Mouse (Mus musculus): ENCODE measurements at regions not wholly inside any gene's neighbourhood (a gene's known extent, or its start where the extent isn't known, plus 50 kb on each side); places are given as distances from the start of the nearest gene placed in this dataset.

DNA sequence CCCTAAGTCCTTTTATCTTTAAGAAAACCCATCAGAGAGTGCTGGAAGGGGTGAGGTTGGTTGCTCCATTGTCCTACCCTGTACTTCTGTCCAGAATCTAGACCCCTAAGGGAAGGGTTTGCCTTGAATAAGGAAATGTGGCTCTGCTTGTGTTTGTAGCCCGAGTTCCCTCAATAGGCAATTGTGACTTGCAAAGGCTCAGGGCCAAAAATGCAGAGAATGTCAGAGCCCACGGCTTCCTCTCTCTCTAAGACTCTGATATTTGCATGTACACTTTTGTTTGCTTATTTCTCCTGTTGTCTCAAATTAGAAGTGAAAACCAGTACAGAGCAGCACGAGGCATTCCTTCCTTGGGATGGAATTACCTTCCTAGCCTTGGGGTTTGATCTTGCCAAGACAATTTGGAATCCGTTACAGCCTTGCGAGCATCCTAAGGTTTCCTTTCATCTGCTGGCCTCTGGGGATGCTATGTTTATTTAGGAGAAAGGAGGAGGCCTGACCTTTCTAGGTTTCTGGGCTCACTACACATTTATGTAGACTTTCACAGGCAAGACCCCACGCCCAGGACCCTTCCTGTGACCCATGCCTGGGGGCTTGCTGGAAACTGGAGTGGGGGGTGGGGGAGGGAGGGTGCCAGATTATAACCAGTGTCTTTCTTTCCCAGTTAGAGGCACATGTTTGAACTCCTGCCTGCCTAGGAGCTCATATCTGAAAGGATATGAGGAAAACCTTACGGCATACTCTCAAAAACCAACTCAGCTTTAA, 181.8 kb downstream of the Trim29 start:
- Histone ChIP-seq H3K27ac (ENCODE audit: insufficient read depth, low read depth, low read length) (no peak overlapping the region), H3K4me3 (ENCODE audit: insufficient read depth, low read depth, low read length) (no peak overlapping the region), H3K4me1 (ENCODE audit: control insufficient read depth, insufficient read depth, low read length) (no peaks in the 10 kb centered on the region)
- 70% methylated on average over 7 of the region's 7 CpGs for WGBS
- TF ChIP-seq CTCF (IDR thresholded peaks at IDR 0.05; ENCODE audit: insufficient read depth, low read depth, low read length), result no peak

DNA sequence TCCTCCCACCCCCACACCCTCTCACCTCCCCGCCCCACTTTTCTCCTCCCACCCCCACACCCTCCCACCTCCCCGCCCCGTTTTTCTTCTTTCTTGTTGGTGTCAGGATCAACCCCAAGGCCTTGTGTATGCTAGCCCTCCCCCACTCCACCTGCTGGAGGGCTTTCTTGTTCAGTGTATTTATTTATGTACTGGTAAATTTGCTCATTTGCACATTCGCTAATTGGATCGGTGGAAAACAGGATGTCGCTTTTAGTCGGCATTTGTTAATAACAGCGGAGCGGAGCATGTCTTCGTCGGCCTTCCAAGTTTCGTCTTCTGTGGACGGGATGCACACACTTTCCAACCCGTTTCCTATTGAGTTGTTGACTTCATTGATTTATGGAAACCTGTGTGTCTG, 187.9 kb downstream of the Trim29 start:
- H3K4me1 ChIP-seq (ENCODE audit: control insufficient read depth, insufficient read depth, low read length), result no peaks in the 10 kb centered on the region
- 54% methylated on average over 14 of the region's 14 CpGs for WGBS
- TF ChIP-seq CTCF (IDR thresholded peaks at IDR 0.05; ENCODE audit: insufficient read depth, low read depth, low read length), result no peak
- TF ChIP-seq POLR2A (IDR thresholded peaks at IDR 0.05; ENCODE audit: insufficient read depth, low read depth, low read length), result no peak
- no peak overlapping the region for H3K27ac ChIP-seq (ENCODE audit: insufficient read depth, low read depth, low read length)
- H3K4me3 ChIP-seq (ENCODE audit: insufficient read depth, low read depth, low read length), result no peak overlapping the region

DNA sequence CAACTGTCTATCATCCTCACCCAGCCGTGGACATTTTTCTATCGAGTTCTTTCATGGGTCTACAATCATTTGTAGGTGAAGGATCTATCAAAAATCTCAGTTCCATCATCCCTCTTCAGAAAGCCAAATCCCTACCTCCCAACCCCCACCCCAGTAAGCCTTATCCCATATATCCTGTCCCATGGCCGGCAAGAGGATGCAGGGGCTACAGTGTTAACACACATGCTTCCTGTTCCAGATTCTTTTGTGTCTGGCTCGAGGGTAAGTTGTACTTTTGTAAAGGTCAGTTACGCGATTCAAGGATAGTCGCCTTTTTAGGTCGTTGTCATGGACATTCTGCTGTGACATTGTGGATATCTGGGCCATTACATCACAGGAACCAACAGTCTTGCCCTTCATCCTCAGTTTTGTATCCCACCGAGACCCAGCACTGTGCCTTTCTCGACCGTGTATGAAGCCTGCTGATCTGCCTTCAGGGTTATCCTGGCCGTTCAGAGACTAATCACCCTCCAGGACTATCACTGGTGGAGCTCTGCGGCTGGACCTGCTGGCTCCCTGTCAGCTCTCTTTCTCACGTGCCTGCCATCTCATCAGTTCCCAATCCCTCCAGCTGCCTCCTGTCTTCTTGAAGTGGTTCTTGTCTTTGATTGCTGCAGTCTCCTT, 193.8 kb downstream of the Trim29 start:
- 60% methylated on average over 14 of the region's 14 CpGs for WGBS
- no peak for TF ChIP-seq CTCF (IDR thresholded peaks at IDR 0.05; ENCODE audit: insufficient read depth, low read depth, low read length)
- TF ChIP-seq POLR2A (IDR thresholded peaks at IDR 0.05; ENCODE audit: insufficient read depth, low read depth, low read length), result no peak
- no peaks in the 10 kb centered on the region for H3K4me1 ChIP-seq (ENCODE audit: control insufficient read depth, insufficient read depth, low read length)
- H3K4me3 ChIP-seq (ENCODE audit: insufficient read depth, low read depth, low read length), result no peak overlapping the region
- no peak overlapping the region for H3K27ac ChIP-seq (ENCODE audit: insufficient read depth, low read depth, low read length)

DNA sequence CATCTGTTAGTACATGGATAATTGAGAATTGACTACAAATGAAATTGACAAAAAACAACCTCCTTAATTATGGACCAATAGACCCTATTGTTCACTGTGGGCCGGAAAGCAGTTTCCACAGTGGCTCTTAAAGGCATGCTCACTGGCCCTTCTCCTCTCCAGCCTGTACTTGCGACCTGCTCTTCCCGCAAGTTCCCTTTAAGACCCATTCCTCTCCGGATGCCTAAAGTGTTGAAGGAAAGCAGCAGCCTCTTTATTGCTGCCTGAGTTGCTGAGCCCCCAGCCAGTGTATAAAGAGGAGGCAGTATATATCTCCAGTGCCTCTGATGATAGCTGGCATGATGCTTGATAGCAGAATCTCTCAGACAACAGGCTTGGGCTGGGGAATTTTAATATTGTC, 195.2 kb downstream of the Trim29 start:
- no peak for TF ChIP-seq POLR2A (IDR thresholded peaks at IDR 0.05; ENCODE audit: insufficient read depth, low read depth, low read length)
- TF ChIP-seq CTCF (IDR thresholded peaks at IDR 0.05; ENCODE audit: insufficient read depth, low read depth, low read length), result no peak
- WGBS, result 53% methylated on average over 4 of the region's 4 CpGs

DNA sequence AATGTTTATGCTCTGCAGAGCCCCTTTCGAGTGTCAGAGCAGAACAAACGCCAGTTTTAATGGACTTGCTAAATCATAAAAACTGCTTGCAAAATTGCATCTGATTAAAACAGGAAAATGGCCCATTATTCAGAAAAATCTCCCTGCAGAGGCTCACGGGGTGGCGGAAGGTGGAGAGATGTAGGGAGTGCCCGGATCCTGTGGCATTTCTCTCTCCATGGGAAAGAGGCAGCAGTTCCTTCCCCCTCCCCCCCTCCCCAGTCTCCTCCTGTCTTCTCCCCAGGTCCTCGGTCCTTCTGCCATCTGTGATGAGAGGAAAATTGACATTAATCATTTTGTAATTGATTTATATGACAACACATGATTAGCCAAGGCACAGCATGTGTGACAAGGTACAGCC, 195.6 kb downstream of the Trim29 start:
- WGBS, result 67% methylated on average over 6 of the region's 6 CpGs
- Histone ChIP-seq H3K27ac (ENCODE audit: insufficient read depth, low read depth, low read length) (no peak overlapping the region), H3K4me3 (ENCODE audit: insufficient read depth, low read depth, low read length) (no peak overlapping the region), H3K4me1 (ENCODE audit: control insufficient read depth, insufficient read depth, low read length) (no peaks in the 10 kb centered on the region)
- TF ChIP-seq POLR2A (IDR thresholded peaks at IDR 0.05; ENCODE audit: insufficient read depth, low read depth, low read length) (no peak), CTCF (IDR thresholded peaks at IDR 0.05; ENCODE audit: insufficient read depth, low read depth, low read length) (no peak)

More for the DNA sequence above, 195.2 kb downstream of the Trim29 start:
- Histone ChIP-seq H3K4me1 (ENCODE audit: control insufficient read depth, insufficient read depth, low read length) (no peaks in the 10 kb centered on the region), H3K4me3 (ENCODE audit: insufficient read depth, low read depth, low read length) (no peak overlapping the region), H3K27ac (ENCODE audit: insufficient read depth, low read depth, low read length) (no peak overlapping the region)

DNA sequence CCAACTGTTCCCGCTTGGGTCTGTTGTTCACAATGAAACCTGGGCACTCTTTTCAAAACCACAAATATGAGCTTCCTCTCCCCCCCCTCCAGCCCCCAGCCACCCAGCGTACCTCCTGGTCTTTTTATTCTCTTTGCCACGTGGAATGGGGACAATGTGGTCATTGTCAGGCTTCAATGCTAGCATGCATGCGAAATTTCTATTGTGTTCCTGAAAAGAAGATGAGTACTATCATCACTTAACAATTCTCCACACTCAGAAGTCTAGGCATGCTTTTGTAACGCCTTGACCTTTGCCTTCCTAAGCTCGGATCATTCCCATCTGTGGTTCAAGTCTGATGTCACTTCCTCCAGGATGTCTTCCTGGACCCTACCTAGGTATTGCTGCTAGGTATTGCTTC, 202.2 kb downstream of the Trim29 start:
- no peak for TF ChIP-seq CTCF (IDR thresholded peaks at IDR 0.05; ENCODE audit: insufficient read depth, low read depth, low read length)
- TF ChIP-seq POLR2A (IDR thresholded peaks at IDR 0.05; ENCODE audit: insufficient read depth, low read depth, low read length), result no peak
- H3K4me1 ChIP-seq (ENCODE audit: control insufficient read depth, insufficient read depth, low read length), result no peaks in the 10 kb centered on the region
- H3K27ac ChIP-seq (ENCODE audit: insufficient read depth, low read depth, low read length), result no peak overlapping the region
- 86% methylated on average over 6 of the region's 6 CpGs for WGBS
- H3K4me3 ChIP-seq (ENCODE audit: insufficient read depth, low read depth, low read length), result no peak overlapping the region

DNA sequence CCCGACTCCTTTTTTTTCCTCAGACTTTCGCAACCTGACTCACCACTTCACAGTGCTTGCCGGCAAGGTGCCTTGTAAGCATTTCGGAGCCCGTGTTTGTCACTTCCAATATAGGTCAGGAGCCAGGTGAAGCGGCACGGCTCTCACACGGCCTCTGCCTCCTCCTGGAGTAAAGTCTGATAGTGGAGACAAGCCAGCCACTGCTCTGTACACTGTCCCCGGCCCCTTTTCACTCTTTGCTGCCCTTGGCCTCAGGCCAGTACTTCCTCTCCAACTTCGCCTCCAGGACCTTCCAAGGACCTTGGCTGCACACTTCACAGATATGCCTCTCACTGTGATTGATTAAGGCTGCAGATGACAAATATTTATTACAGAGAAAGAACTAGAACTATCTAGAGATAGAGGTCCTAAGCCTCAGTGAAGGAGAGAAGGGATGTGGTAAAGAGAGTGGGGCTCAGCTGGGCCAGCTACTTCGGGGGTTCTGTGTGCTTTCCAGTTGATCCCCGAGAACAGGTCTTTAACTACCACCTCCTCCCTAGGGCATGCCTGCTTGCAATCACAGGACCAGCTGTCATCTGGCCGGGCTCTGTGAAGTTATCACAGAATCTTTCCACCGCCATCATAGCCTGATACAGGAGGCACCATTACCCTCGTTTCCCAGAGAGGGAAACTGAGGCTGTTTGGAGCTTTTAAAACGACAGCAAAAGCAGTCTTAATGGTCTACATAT, 204.2 kb downstream of the Trim29 start:
- Histone ChIP-seq H3K27ac (ENCODE audit: insufficient read depth, low read depth, low read length) (no peak overlapping the region), H3K4me1 (ENCODE audit: control insufficient read depth, insufficient read depth, low read length) (no peaks in the 10 kb centered on the region), H3K4me3 (ENCODE audit: insufficient read depth, low read depth, low read length) (no peak overlapping the region)
- TF ChIP-seq CTCF (IDR thresholded peaks at IDR 0.05; ENCODE audit: insufficient read depth, low read depth, low read length), result no peak
- TF ChIP-seq POLR2A (IDR thresholded peaks at IDR 0.05; ENCODE audit: insufficient read depth, low read depth, low read length), result no peak
- WGBS, result 82% methylated on average over 16 of the region's 16 CpGs

DNA sequence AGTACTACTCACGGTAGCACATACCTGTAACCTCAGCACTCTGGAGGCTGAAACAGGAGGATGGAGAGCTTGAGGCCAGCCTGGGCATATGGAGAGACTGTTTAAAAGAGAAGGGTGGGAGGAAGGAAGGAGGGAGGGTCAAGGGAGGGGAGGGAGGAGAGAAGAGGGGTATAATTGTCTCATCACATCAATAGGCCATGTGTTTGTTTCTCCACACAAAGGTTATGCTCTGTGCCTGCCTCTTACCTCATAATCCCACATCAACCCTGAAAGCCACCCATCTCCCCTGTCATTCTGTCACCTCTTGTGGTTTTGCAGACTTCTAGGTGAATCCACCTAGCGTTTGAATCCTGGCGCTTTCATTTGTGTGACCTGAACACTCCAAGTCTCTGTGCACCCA, 210.3 kb downstream of the Trim29 start:
- WGBS, result 99% methylated on average over 3 of the region's 3 CpGs
- Histone ChIP-seq H3K4me3 (ENCODE audit: insufficient read depth, low read depth, low read length) (no peak overlapping the region), H3K27ac (ENCODE audit: insufficient read depth, low read depth, low read length) (no peak overlapping the region), H3K4me1 (ENCODE audit: control insufficient read depth, insufficient read depth, low read length) (no peaks in the 10 kb centered on the region)
- TF ChIP-seq CTCF (IDR thresholded peaks at IDR 0.05; ENCODE audit: insufficient read depth, low read depth, low read length), result no peak
- TF ChIP-seq POLR2A (IDR thresholded peaks at IDR 0.05; ENCODE audit: insufficient read depth, low read depth, low read length), result no peak

DNA sequence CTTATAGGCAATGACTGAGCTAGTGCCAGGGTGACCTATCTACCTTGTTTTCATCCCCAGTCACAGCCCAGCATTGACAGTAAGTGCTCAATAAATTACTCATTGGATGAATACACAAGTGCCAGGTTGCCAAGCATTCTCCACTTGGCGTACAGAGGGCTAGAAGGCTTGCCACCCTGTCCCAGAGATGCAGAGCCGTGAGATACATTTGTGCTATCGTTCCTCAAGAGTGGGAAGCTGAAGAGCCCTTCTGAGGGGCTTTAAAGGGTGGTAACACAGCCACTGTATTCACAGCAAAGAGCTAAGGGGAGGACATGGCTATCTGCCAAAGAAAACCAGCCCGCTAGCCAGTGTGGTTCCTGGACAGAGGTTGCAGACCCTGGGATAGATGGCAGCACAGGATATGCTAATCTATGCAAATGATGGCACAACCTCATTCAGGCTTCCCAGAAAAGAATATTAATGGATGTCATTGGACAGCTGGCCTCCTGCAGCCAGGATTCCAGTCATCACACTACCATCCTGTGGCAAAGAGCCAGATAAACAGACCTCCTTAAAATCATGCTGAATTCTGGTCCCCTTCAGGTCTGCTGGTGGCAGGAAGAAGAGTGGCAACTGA, 214.4 kb downstream of the Trim29 start:
- Histone ChIP-seq H3K4me1 (ENCODE audit: control insufficient read depth, insufficient read depth, low read length) (no peaks in the 10 kb centered on the region), H3K4me3 (ENCODE audit: insufficient read depth, low read depth, low read length) (no peak overlapping the region), H3K27ac (ENCODE audit: insufficient read depth, low read depth, low read length) (no peak overlapping the region)
- TF ChIP-seq CTCF (IDR thresholded peaks at IDR 0.05; ENCODE audit: insufficient read depth, low read depth, low read length) (no peak), POLR2A (IDR thresholded peaks at IDR 0.05; ENCODE audit: insufficient read depth, low read depth, low read length) (no peak)
- WGBS, result 62% methylated on average over 4 of the region's 4 CpGs
